Mouse (Mus musculus) bone marrow, adult 2 months (tissue): Measurements from ENCODE around the gene Nlrc4.

Experiments
- CTCF ChIP-seq: fragments of 200-500 bp; IDR thresholded peaks from 2 replicates; pipeline ENCODE4 v1.5.1; 2011; ENCODE audit warnings: low read length, control low read depth; ENCODE audit not compliant: control insufficient read depth, insufficient read depth
- POLR2A ChIP-seq: fragments of 200-500 bp; IDR thresholded peaks from 2 replicates; pipeline ENCODE4 v1.6.1; 2011; ENCODE audit warnings: low read depth, mild to moderate bottlenecking, control low read depth, low read length, borderline replicate concordance; ENCODE audit not compliant: control insufficient read depth

GRCm38 (mm10) chr17:74386657-74387056, 72.3 kb downstream of the Nlrc4 start:
- TF ChIP-seq POLR2A (no peak), CTCF (no peak)
